Mouse (Mus musculus): ENCODE results near the gene Cpd. TPM values are rescaled to one million over a fixed set of nuclear protein-coding genes. Genes with fewer than 3 reads are reported as not detected.

The Cpd gene
- total and polyA plus RNA-seq, 3 experiments = 11.2 to 28.5 (median 27.7) TPM

GRCm38 (mm10) chr11:76835868-76836267 is 10.9 kb downstream of the Cpd start:
- TF ChIP-seq ELF1 (IDR thresholded peaks at IDR 0.05; ENCODE audit: low read depth, low read length) (no peak), IRF4 (IDR thresholded peaks at IDR 0.05; ENCODE audit: low read depth, low read length) (no peak), TBP (conservative IDR thresholded peaks at IDR 0.05; ENCODE audit: low read depth, low read length) (no peak), ZMIZ1 (IDR thresholded peaks at IDR 0.05; ENCODE audit: low read depth, low read length) (no peak), CTCF (conservative IDR thresholded peaks at IDR 0.05 in 1 of 2, IDR thresholded peaks at IDR 0.05 in 1 of 2; ENCODE audit: low read depth in 2 of 2, low read length in 2 of 2) (no peak), CHD1 (IDR thresholded peaks at IDR 0.05; ENCODE audit: low read depth, low read length) (no peak), E2F4 (IDR thresholded peaks at IDR 0.05; ENCODE audit: insufficient replicate concordance, low read depth, low read length) (no peak), USF2 (conservative IDR thresholded peaks at IDR 0.05; ENCODE audit: low read depth, low read length) (no peak)
- Histone ChIP-seq H3K9ac (ENCODE audit: insufficient read depth, low read depth) (no peak overlapping the region), H3K9me3 (replicated peaks; ENCODE audit: low read length) (no peaks in the 10 kb centered on the region), H3K79me2 (replicated peaks; ENCODE audit: control insufficient read depth, extremely low read depth, insufficient read depth, poor library complexity, severe bottlenecking) (no peaks in the 10 kb centered on the region), H3K4me3 (replicated peaks in 1 of 3; ENCODE audit: low read depth in 2 of 3, low read length in 2 of 3, poor library complexity in 1 of 3) (no peak overlapping the region), H3K27me3 (replicated peaks) (no peaks in the 10 kb centered on the region), H3K4me1 (ENCODE audit: control insufficient read depth in 1 of 2, insufficient read depth in 2 of 2) (no peaks in the 10 kb centered on the region), H3K27ac (ENCODE audit: insufficient read depth, low read depth) (no peak overlapping the region), H3K4me2 (ENCODE audit: insufficient read depth, low read depth, poor library complexity, severe bottlenecking) (no peak overlapping the region), H3K36me3 (replicated peaks in 1 of 2; ENCODE audit: control insufficient read depth in 1 of 2, insufficient read depth in 1 of 2, low read length in 1 of 2) (peaks cover 2 to 30% of the 10 kb centered on the region in 2 experiments)
- in situ Hi-C loops (cut with MboI; ENCODE audit: low pct_ligation_motif_present, low pct_unique_long_range_greater_than_20kb, low sequenced_read_pairs) (no loop called here), dilution Hi-C loops (cut with MboI; ENCODE audit: extremely low pct_ligation_motif_present, extremely low pct_unique_long_range_greater_than_20kb, low sequenced_read_pairs) (no loop called here)
- DNase-seq (ENCODE audit: extremely low read depth) = no peak

GRCm38 (mm10) chr11:76834665-76835064 is 12.2 kb downstream of the Cpd start:
- H3K36me3 ChIP-seq (replicated peaks in 1 of 2; ENCODE audit: control insufficient read depth in 1 of 2, insufficient read depth in 1 of 2, low read length in 1 of 2) = peaks cover 2 to 24% of the 10 kb centered on the region in 2 experiments
- H3K4me1 ChIP-seq (ENCODE audit: control insufficient read depth in 1 of 2, insufficient read depth in 2 of 2) = no peaks in the 10 kb centered on the region
- no peak overlapping the region for H3K4me3 ChIP-seq (replicated peaks in 1 of 3; ENCODE audit: low read depth in 2 of 3, low read length in 2 of 3, poor library complexity in 1 of 3)
- in situ Hi-C loops (cut with MboI; ENCODE audit: low pct_ligation_motif_present, low pct_unique_long_range_greater_than_20kb, low sequenced_read_pairs) = no loop called here
- H3K79me2 ChIP-seq (replicated peaks; ENCODE audit: control insufficient read depth, extremely low read depth, insufficient read depth, poor library complexity, severe bottlenecking) = no peaks in the 10 kb centered on the region
- H3K9me3 ChIP-seq (replicated peaks; ENCODE audit: low read length) = no peaks in the 10 kb centered on the region
- no peak for TF ChIP-seq JUN (IDR thresholded peaks at IDR 0.05; ENCODE audit: insufficient read depth, low read depth, low read length)
- TF ChIP-seq EP300 (IDR thresholded peaks at IDR 0.05; ENCODE audit: low read length) = no peak
- no peak for TF ChIP-seq BHLHE40 (IDR thresholded peaks at IDR 0.05; ENCODE audit: low read depth, low read length)
- no peak for TF ChIP-seq UBTF (IDR thresholded peaks at IDR 0.05; ENCODE audit: low read depth, low read length)
- TF ChIP-seq MAFK (IDR thresholded peaks at IDR 0.05; ENCODE audit: insufficient replicate concordance, low read length) = no peak
- no peak for TF ChIP-seq POLR2AphosphoS2 (IDR thresholded peaks at IDR 0.05; ENCODE audit: low read depth, low read length)
- no peak for TF ChIP-seq PAX5 (IDR thresholded peaks at IDR 0.05; ENCODE audit: low read length)
- no peak for TF ChIP-seq MAZ (IDR thresholded peaks at IDR 0.05; ENCODE audit: low read depth, low read length)
- TF ChIP-seq CHD1 (IDR thresholded peaks at IDR 0.05; ENCODE audit: low read depth, low read length) = no peak
- no peak for TF ChIP-seq ZNF384 (IDR thresholded peaks at IDR 0.05; ENCODE audit: low read depth, low read length)
- TF ChIP-seq RAD21 (IDR thresholded peaks at IDR 0.05; ENCODE audit: low read depth, low read length) = no peak
- TF ChIP-seq USF2 (conservative IDR thresholded peaks at IDR 0.05; ENCODE audit: low read depth, low read length) = no peak
- TF ChIP-seq USF1 (IDR thresholded peaks at IDR 0.05; ENCODE audit: low read depth, low read length) = no peak
- H3K27me3 ChIP-seq (replicated peaks) = no peaks in the 10 kb centered on the region
- dilution Hi-C loops (cut with MboI; ENCODE audit: extremely low pct_ligation_motif_present, extremely low pct_unique_long_range_greater_than_20kb, low sequenced_read_pairs) = no loop called here
- no peak overlapping the region for H3K27ac ChIP-seq (ENCODE audit: insufficient read depth, low read depth)
- H3K9ac ChIP-seq (ENCODE audit: insufficient read depth, low read depth) = no peak overlapping the region
- DNase-seq (ENCODE audit: extremely low read depth) = no peak
- no peak overlapping the region for H3K4me2 ChIP-seq (ENCODE audit: insufficient read depth, low read depth, poor library complexity, severe bottlenecking)

Data from CH12.LX (cell line).